Mouse (Mus musculus): ENCODE results near the gene Cap1. TPM values are rescaled to one million over a fixed set of nuclear protein-coding genes. Genes with fewer than 3 reads are reported as not detected.
A peak's percentile ranks its signal among the peaks of the same experiment; 100 is the strongest.
"Not testable (repeated sequence)": the region's sequence is repeated elsewhere in the genome, so short reads cannot be mapped to it uniquely, and the experiment has no call there.

Gene Cap1
- total RNA-seq, 2 experiments from 2014 or later: 46.3 to 52.7 TPM

DNA sequence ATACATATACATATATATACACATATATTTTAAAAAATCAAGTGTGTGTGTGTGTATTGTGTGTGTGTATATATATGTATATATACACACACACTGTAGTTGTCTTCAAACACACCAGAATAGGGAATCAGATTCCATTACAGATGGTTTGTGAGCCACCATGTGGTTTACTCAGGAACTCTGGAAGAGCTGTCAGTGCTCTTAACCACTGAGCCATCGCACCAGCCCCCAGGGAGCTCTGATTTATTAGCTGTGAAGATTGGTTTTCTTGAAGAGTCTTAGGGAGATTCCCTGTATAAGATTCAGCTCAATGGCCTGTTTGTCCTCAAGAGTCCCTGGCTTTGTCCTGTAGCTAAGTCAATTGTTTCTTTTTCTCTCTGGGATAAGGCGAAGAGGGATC, 47.9 kb downstream of the Cap1 start:
- DNase-seq: no peak

DNA sequence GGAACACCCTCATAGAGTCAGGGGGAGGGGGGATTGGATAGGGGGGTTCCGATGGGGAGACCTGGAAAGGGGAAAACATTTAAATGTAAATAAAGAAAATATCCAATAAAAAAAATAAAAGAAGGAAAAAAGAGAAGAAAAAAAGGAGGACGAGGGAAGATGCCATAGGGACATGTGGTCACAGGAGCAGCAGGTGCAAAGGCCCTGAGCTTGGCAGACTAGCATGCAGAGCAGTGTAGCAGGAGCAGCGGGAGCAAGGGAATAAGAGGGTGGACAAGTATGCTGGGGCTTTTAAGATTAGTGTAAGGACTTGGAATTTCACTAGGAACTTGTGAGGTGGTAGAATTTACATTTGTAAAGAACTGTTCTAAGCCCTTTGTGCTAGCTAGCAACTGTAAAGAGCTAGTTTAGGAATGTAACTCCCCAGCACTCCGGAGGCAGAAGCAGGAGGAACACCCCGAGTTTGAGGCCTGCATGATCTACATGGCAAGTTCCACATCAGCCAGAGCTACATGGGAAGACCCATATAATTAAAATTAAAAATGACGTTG, 48.6 kb downstream of the Cap1 start:
- no peak for DNase-seq

DNA sequence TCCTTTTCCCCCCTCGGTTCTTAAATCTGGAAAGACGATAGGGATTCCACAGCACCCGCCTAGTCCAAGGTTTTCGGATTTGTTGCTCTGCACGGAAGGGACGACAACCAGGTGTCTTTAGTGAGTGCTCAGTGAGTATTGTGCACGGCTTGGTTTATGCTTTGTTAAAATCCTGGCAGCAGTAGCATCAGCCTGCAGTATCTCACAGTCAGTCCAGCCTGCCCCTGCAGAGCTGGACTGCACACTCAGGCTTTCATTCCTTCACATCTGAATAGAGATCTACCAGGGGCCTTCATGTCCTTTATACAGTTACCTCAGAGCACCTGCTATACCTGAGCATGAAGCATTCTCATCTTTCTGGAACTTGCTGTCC, 49.5 kb downstream of the Cap1 start:
- DNase-seq: no peak

DNA sequence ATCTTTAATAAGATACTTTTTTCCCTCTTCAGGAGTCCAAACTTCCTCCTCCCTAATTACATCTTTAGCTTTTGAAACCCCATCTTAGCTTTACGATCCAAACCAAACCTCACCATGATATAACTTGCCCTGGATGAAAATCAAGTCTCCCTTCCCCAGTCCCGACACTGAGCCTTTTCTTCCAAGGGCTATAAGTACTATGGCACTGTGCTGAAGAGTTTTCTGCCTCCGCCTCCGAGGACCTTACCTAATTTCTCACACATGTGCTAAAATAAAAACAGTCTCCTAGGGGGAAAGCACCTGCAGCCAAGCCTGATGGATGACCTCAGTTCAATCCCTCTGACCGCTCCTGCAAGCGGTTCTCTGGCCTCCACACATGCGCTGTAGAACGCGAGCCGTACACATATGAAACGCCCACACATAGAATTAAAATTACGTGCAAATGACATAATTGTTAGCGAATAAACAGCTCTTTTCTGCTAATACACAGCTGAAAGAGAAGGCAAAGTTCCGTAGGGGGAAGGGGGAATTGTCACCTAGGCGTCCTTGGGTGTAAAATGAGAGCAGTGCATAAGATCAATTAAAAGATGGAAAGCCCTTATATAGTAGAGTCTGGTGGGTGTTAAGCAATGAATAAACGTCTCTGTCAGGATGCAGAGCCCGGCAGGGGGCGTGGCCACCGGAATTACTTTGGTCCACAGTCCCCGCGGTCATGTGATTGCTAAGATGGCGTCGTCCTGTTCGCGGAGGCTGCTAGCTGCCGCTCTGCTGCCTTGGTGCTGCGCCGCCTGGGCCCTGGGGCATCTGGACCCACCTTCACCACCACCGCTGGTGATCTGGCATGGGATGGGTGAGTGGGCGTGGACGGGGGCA, 50.1 kb downstream of the Cap1 start, which contains the start of gene Ppt1:
TSS of gene Ppt1 (plus strand) at position 713 of the 873 bp plus-strand sequence.
- peak; percentile 89 to 92 for DNase-seq

DNA sequence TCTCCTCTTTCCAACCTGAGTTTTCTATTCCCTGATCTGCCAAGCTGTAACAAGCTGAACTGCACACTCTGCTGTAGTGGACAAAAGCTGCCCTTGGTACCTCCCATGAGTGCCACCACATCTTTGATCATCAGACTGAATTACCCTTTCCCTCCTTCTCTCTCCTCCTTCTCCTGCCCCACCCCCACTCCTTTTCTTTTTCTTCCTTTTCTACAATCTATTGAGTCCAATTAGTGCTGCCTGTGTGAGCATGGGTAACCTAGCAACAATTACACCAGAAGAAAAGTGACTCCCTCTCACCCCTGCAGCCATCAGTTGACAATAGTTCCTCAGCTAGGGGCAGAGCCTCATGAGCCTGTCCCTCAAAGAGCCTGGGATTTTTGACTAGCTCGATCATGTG, 54.0 kb downstream of the Cap1 start:
- no peak for DNase-seq

DNA sequence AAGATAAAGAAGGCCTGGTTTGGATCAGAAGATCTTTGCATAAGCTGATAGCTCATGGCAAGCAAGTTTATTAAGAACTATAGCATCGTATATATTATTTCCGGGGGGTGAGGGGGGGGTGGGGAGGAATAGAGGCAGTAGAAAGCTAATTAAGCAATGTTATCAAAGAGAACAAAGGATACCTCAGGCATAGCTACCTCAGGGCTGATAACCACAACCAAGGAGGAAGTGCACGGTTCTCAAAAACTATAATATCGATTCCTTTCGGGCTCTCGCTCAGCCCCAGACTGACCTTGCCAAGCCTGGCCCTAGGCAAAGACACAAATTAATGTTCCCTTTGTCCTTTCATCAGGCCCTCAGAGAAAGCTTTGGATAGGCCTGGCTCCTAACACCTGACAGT, 56.5 kb downstream of the Cap1 start:
- DNase-seq: no peak

DNA sequence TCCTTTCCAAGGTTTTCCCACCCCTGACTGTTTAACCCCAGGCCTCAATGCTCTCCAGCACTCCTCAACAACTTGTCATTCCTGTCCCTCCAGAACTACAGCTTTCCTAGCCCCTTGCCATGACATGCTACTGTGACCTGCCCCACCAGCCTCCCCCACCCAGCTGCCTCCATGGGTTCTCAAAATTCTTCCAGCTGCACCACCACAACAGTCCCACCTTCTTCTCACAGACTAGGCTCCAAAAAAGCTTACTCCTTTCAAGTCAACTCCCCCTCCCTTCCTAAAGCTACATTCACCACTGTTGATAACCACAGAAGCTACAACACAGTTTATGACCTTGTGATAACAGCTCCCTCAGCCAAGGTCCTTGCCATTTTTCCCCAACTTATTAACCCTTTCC, 58.2 kb downstream of the Cap1 start:
- DNase-seq: no peak

DNA sequence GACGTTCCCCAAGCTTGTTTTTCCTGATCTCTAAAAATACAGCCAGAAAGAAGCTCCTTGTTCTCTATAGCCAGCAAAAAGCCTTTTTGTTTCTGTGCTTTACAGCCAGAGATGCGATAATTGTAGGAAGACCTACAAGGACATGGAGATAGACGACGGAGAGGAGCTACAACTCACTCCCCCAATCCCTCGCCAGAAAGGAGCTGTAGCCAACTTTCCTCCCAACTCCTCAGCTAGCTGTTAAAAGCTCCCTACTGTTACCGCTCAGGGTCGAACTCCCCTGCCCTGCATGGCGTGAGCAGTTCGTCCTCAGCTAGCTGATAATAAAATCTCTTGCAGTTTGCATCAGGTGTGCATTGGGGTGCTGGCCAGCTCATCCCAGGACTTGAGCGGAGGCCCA, 64.9 kb downstream of the Cap1 start:
- not testable (repeated sequence) for DNase-seq

DNA sequence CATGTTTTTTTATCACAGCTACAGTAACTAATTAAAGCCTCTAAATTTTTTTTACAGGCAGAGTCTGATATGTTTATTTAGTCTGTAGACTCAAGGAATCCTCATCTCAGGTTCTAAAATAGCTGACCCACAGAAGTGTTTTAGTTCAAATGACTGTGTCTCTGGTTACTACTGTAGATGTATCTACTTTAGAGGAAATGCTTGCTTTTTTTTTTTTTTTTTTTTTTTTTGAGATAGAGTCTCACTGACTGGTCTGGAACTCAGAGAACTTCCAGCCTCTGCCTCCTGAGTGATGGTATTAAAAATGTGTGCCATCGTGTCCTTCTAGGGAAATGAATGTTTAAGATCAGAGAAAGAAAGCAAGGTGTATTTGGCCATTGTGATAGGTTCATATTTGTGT, 69.7 kb downstream of the Cap1 start:
- no peak for DNase-seq

DNA sequence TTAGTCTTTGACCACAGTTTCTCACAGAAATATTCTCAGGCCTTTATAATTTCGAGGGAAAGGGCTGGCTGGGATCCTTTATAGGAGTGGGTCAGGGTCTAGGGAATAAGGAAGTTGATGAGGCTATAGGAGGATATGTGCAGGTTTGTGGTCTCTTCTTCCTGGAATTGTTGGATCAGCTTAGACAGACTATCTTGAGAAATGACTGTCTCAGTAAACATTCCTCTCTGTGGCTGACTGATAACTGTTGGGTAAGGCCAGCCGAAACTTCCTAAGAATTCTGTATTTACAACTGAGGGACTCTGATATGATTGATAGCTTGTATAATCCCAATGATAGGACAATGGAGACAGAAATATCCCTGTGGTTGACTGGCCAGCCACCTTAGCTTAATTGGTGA, 74.0 kb downstream of the Cap1 start:
- DNase-seq: no peak

DNA sequence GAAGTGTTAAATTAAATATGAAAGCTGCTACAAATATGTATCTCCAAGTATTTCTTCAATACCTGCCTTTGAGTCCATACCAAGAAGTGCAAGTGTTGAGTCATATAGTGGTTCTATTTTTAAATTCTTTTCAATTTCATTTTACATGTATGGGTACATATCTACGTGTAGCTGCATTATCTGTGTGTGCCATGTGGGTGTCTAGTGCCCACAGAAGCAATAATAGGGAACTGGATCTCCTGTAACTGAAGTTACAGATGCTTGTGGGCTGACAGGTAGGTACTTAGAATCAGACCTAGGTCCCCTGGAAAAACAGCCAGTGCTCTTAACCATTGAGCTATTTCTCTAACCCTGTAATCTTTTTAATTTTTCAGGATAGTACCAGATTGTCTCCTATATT, 74.7 kb downstream of the Cap1 start:
- no peak for DNase-seq

Other genes with a start within 250 kb of the Cap1 start
- not detected for gene 9530002B09Rik, start 196.8 kb downstream of the Cap1 start, total RNA-seq (2021)
- gene Ppt1, start 49.8 kb downstream of the Cap1 start, total RNA-seq (2021): 10 to 100 TPM; 43.0 to 44.9 TPM
- gene Mfsd2a, start 75.1 kb upstream of the Cap1 start, total RNA-seq (2021): 1 to 10 TPM in 1 of 2 experiments, not detected in 1; 2.8 TPM
- gene Mycl, start 109.6 kb upstream of the Cap1 start, total RNA-seq (2021): under 1 TPM; 0.25 to 0.87 TPM
- 1 to 10 TPM; 4.9 to 5.5 TPM for gene Trit1, start 130.5 kb upstream of the Cap1 start, total RNA-seq (2021)
- not detected for gene Bmp8b, start 219.1 kb upstream of the Cap1 start, total RNA-seq (2021)
- not detected for gene Oxct2b, start 230.2 kb upstream of the Cap1 start, total RNA-seq (2021)

All from heart, adult 18-20 months (tissue).